Mouse (Mus musculus) hindbrain, embryonic 12.5 days (tissue): ENCODE data around the gene Rp9. TPM values are rescaled to one million over a fixed set of nuclear protein-coding genes. Genes with fewer than 3 reads are reported as not detected.
A peak's percentile ranks its signal among the peaks of the same experiment; 100 is the strongest.
"Not testable (repeated sequence)": the region's sequence is repeated elsewhere in the genome, so short reads cannot be mapped to it uniquely, and the experiment has no call there.

Source experiments
- ATAC-seq: fragments of 200-750 bp; cut with Nextera tagmentation; 2 replicates; pipeline ENCODE4 v1.8.0; 2017; ENCODE audit warnings: moderate TSS enrichment; ENCODE audit not compliant: low FRiP score
- H3K27ac ChIP-seq: fragments of 300-500 bp; sonication (generic); 2 replicates; pipeline ENCODE4 v1.5.1; 2016; ENCODE audit warnings: mild to moderate bottlenecking
- H3K27me3 ChIP-seq: fragments of 300-500 bp; sonication (generic); 2 replicates; pipeline ENCODE4 v1.6.1; 2016; ENCODE audit warnings: mild to moderate bottlenecking
- H3K36me3 ChIP-seq: fragments of 300-500 bp; sonication (generic); 2 replicates; pipeline ENCODE4 v1.6.1; 2016; ENCODE audit warnings: mild to moderate bottlenecking
- H3K4me1 ChIP-seq: fragments of 300-500 bp; sonication (generic); 2 replicates; pipeline ENCODE4 v1.6.1; 2016
- H3K4me2 ChIP-seq: fragments of 300-500 bp; sonication (generic); replicated peaks from 2 replicates; pipeline ENCODE4 v1.6.1; 2016; ENCODE audit warnings: mild to moderate bottlenecking
- H3K4me3 ChIP-seq: fragments of 300-500 bp; sonication (generic); 2 replicates; pipeline ENCODE4 v1.5.1; 2016; ENCODE audit warnings: mild to moderate bottlenecking
- H3K9ac ChIP-seq: fragments of 300-500 bp; sonication (generic); 2 replicates; pipeline ENCODE4 v1.6.1; 2016; ENCODE audit warnings: mild to moderate bottlenecking, moderate library complexity
- H3K9me3 ChIP-seq: fragments of 300-500 bp; sonication (generic); replicated peaks from 2 replicates; pipeline ENCODE4 v1.6.1; 2016; ENCODE audit warnings: mild to moderate bottlenecking
- WGBS: fragments of 180-500 bp; shearing (Covaris S2); methylation state at CpG from one replicate; pipeline ENCODE4 v1.1.7; 2016; 5-methylcytosine and 5-hydroxymethylcytosine counted together
- polyA plus RNA-seq: library from polyadenylated mRNA; unstranded; fragments of >200 nt; fragmentation: Nextera tagmentation; extraction: Ambion mirVana; gene quantifications from 2 replicates; pipeline ENCODE4 v1.2.1, GENCODE M21; 2016

The Rp9 gene
- polyA plus RNA-seq, 1 experiment from 2014 or later: 63.8 TPM

- WGBS: 50% methylated on average over 1 of the region's 4 CpGs
- no peaks in the 10 kb centered on the region for H3K4me1 ChIP-seq
Measured at GRCm38 (mm10) chr9:22428028-22428665, 41.4 kb downstream of the Rp9 start.

GRCm38 (mm10) chr9:22424719-22425118 is 44.8 kb downstream of the Rp9 start:
- ATAC-seq: no peak
- no peaks in the 10 kb centered on the region for H3K27me3 ChIP-seq
- H3K9me3 ChIP-seq: no peaks in the 10 kb centered on the region
- H3K27ac ChIP-seq: no peak overlapping the region
- H3K4me3 ChIP-seq: no peak overlapping the region
- 95% methylated on average over 4 of the region's 4 CpGs for WGBS
- H3K4me2 ChIP-seq: no peak overlapping the region
- H3K9ac ChIP-seq: no peak overlapping the region
- H3K4me1 ChIP-seq: no peaks in the 10 kb centered on the region
- H3K36me3 ChIP-seq: no peaks in the 10 kb centered on the region

More at GRCm38 (mm10) chr9:22428028-22428665, 41.4 kb downstream of the Rp9 start:
- no peaks in the 10 kb centered on the region for H3K9me3 ChIP-seq
- H3K9ac ChIP-seq: no peak overlapping the region
- no peak for ATAC-seq
- H3K36me3 ChIP-seq: no peaks in the 10 kb centered on the region
- no peak overlapping the region for H3K27ac ChIP-seq
- H3K27me3 ChIP-seq: no peaks in the 10 kb centered on the region
- no peak overlapping the region for H3K4me2 ChIP-seq
- no peak overlapping the region for H3K4me3 ChIP-seq

GRCm38 (mm10) chr9:22424196-22424595 is 45.3 kb downstream of the Rp9 start:
- Histone ChIP-seq H3K4me2 (no peak overlapping the region), H3K36me3 (no peaks in the 10 kb centered on the region), H3K27me3 (no peaks in the 10 kb centered on the region), H3K4me1 (no peaks in the 10 kb centered on the region), H3K4me3 (no peak overlapping the region), H3K9ac (no peak overlapping the region), H3K9me3 (no peaks in the 10 kb centered on the region), H3K27ac (no peak overlapping the region)
- no peak for ATAC-seq
- WGBS: 83% methylated on average over 10 of the region's 10 CpGs

- H3K27me3 ChIP-seq: no peaks in the 10 kb centered on the region
- H3K27ac ChIP-seq: no peak overlapping the region
- ATAC-seq: no peak
- no peak overlapping the region for H3K9ac ChIP-seq
- no peaks in the 10 kb centered on the region for H3K36me3 ChIP-seq
- 90% methylated on average over 1 of the region's 1 CpGs for WGBS
- H3K9me3 ChIP-seq: no peaks in the 10 kb centered on the region
- H3K4me1 ChIP-seq: no peaks in the 10 kb centered on the region
- H3K4me2 ChIP-seq: no peak overlapping the region
- no peak overlapping the region for H3K4me3 ChIP-seq
Measured at GRCm38 (mm10) chr9:22423507-22423906, 46.0 kb downstream of the Rp9 start.

GRCm38 (mm10) chr9:22422559-22422958 is 47.0 kb downstream of the Rp9 start:
- no peak overlapping the region for H3K4me2 ChIP-seq
- ATAC-seq: no peak
- no peaks in the 10 kb centered on the region for H3K9me3 ChIP-seq
- H3K4me3 ChIP-seq: no peak overlapping the region
- H3K27me3 ChIP-seq: no peaks in the 10 kb centered on the region
- H3K27ac ChIP-seq: no peak overlapping the region
- H3K9ac ChIP-seq: no peak overlapping the region
- WGBS: 65% methylated on average over 1 of the region's 1 CpGs
- H3K4me1 ChIP-seq: no peaks in the 10 kb centered on the region
- no peaks in the 10 kb centered on the region for H3K36me3 ChIP-seq

- H3K4me3 ChIP-seq: no peak overlapping the region
- H3K9ac ChIP-seq: no peak overlapping the region
- no peaks in the 10 kb centered on the region for H3K27me3 ChIP-seq
- no peaks in the 10 kb centered on the region for H3K4me1 ChIP-seq
- no peak overlapping the region for H3K4me2 ChIP-seq
- H3K27ac ChIP-seq: no peak overlapping the region
- no peaks in the 10 kb centered on the region for H3K9me3 ChIP-seq
- WGBS: 23% methylated on average over 7 of the region's 7 CpGs
- H3K36me3 ChIP-seq: no peaks in the 10 kb centered on the region
- ATAC-seq: no peak
Measured at GRCm38 (mm10) chr9:22420491-22420890, 49.1 kb downstream of the Rp9 start.

GRCm38 (mm10) chr9:22419877-22420276 is 49.7 kb downstream of the Rp9 start:
- 76% methylated on average over 3 of the region's 3 CpGs for WGBS
- H3K4me3 ChIP-seq: no peak overlapping the region
- H3K27me3 ChIP-seq: no peaks in the 10 kb centered on the region
- H3K36me3 ChIP-seq: no peaks in the 10 kb centered on the region
- ATAC-seq: no peak
- no peak overlapping the region for H3K4me2 ChIP-seq
- H3K9ac ChIP-seq: no peak overlapping the region
- H3K27ac ChIP-seq: no peak overlapping the region
- no peaks in the 10 kb centered on the region for H3K9me3 ChIP-seq
- no peaks in the 10 kb centered on the region for H3K4me1 ChIP-seq

GRCm38 (mm10) chr9:22417547-22417946 is 52.0 kb downstream of the Rp9 start:
- 52% methylated on average over 6 of the region's 6 CpGs for WGBS
- Histone ChIP-seq H3K27ac (no peak overlapping the region), H3K9me3 (no peaks in the 10 kb centered on the region), H3K4me1 (no peaks in the 10 kb centered on the region), H3K4me3 (no peak overlapping the region), H3K36me3 (no peaks in the 10 kb centered on the region), H3K27me3 (no peaks in the 10 kb centered on the region), H3K4me2 (no peak overlapping the region), H3K9ac (no peak overlapping the region)
- ATAC-seq: no peak

GRCm38 (mm10) chr9:22416187-22416586 is 53.4 kb downstream of the Rp9 start:
- H3K9me3 ChIP-seq: no peaks in the 10 kb centered on the region
- no peak overlapping the region for H3K9ac ChIP-seq
- no peaks in the 10 kb centered on the region for H3K27me3 ChIP-seq
- no peak overlapping the region for H3K4me3 ChIP-seq
- H3K36me3 ChIP-seq: no peaks in the 10 kb centered on the region
- H3K4me1 ChIP-seq: no peaks in the 10 kb centered on the region
- 81% methylated on average over 3 of the region's 3 CpGs for WGBS
- no peak overlapping the region for H3K4me2 ChIP-seq
- H3K27ac ChIP-seq: no peak overlapping the region
- no peak for ATAC-seq

GRCm38 (mm10) chr9:22411002-22411857 is 58.3 kb downstream of the Rp9 start, which contains the start of gene 9530077C05Rik:
TSS of gene 9530077C05Rik (plus strand) at chr9:22411513.
- Histone ChIP-seq H3K9me3 (no peaks in the 10 kb centered on the region), H3K27me3 (no peaks in the 10 kb centered on the region), H3K4me1 (no peaks in the 10 kb centered on the region), H3K4me3 (peak within 1 kb of the TSS; percentile 59), H3K27ac (peak within 1 kb of the TSS; percentile 68; the same call in 1 of the 2 replicates), H3K4me2 (peak within 1 kb of the TSS; percentile 65), H3K36me3 (no peaks in the 10 kb centered on the region), H3K9ac (peak within 1 kb of the TSS; percentile 72)
- WGBS: 1% methylated on average over 43 of the region's 43 CpGs
- ATAC-seq: peak; percentile 99

- no peak for ATAC-seq
- Histone ChIP-seq H3K4me3 (no peak overlapping the region), H3K4me2 (no peak overlapping the region), H3K4me1 (no peaks in the 10 kb centered on the region), H3K27me3 (no peaks in the 10 kb centered on the region), H3K9me3 (no peaks in the 10 kb centered on the region), H3K36me3 (no peaks in the 10 kb centered on the region), H3K27ac (no peak overlapping the region), H3K9ac (no peak overlapping the region)
- 81% methylated on average over 7 of the region's 7 CpGs for WGBS
Measured at GRCm38 (mm10) chr9:22409501-22409900, 60.0 kb downstream of the Rp9 start.

GRCm38 (mm10) chr9:22408344-22408743 is 61.2 kb downstream of the Rp9 start:
- not testable (repeated sequence) for H3K4me3 ChIP-seq, H3K4me2 ChIP-seq, H3K9ac ChIP-seq, H3K9me3 ChIP-seq, ATAC-seq, H3K27me3 ChIP-seq, H3K36me3 ChIP-seq, H3K27ac ChIP-seq, H3K4me1 ChIP-seq
- 34% methylated on average over 4 of the region's 4 CpGs for WGBS
